Mouse (Mus musculus) MEL (cell line): ENCODE data around the gene Dydc2. TPM values are rescaled to one million over a fixed set of nuclear protein-coding genes. Genes with fewer than 3 reads are reported as not detected.

ENCODE experiments used
- DNase-seq: peaks from one replicate; pipeline ENCODE4 v3.0.0; 2011; ENCODE audit warnings: low read depth, low spot score
- H3K27ac ChIP-seq: 2 replicates; pipeline ENCODE4 v1.5.1; 2012; ENCODE audit warnings: low read depth, mild to moderate bottlenecking, control low read depth, low read length, moderate library complexity; ENCODE audit not compliant: control insufficient read depth
- H3K27me3 ChIP-seq, 2 experiments: fragments of 150-350 bp in 1 of 2; sonication (generic) in 1 of 2; 2 replicates each; pipeline ENCODE4 v1.6.1; 2012; ENCODE audit warnings: low read length in 2 of 2, mild to moderate bottlenecking in 2 of 2, improper control_type of control experiment in 1 of 2, moderate library complexity in 1 of 2; ENCODE audit not compliant: insufficient read depth in 2 of 2, control insufficient read depth in 1 of 2
- H3K36me3 ChIP-seq, 2 experiments: 2 replicates each; pipeline ENCODE4 v1.6.1; 2012 to 2014; ENCODE audit warnings: low read length in 2 of 2, improper control_type of control experiment in 1 of 2, inconsistent platforms in 1 of 2, mild to moderate bottlenecking in 1 of 2; ENCODE audit not compliant: insufficient read depth in 2 of 2, control insufficient read depth in 1 of 2
- H3K4me1 ChIP-seq, 2 experiments: fragments of 150-350 bp in 1 of 2; sonication (generic) in 1 of 2; 2 replicates each; pipeline ENCODE4 v1.6.1; 2012; ENCODE audit warnings: low read length in 2 of 2, improper control_type of control experiment in 1 of 2, mild to moderate bottlenecking in 1 of 2; ENCODE audit not compliant: insufficient read depth in 2 of 2, control insufficient read depth in 1 of 2
- H3K4me3 ChIP-seq, 2 experiments: fragments of 150-350 bp in 1 of 2; sonication (generic) in 1 of 2; 2 replicates each; pipeline ENCODE4 v1.5.1; 2012; ENCODE audit warnings: low read depth in 2 of 2, low read length in 2 of 2, mild to moderate bottlenecking in 2 of 2, moderate library complexity in 2 of 2, control low read depth in 1 of 2, improper control_type of control experiment in 1 of 2; ENCODE audit not compliant: control insufficient read depth in 1 of 2, insufficient read depth in 1 of 2
- H3K79me2 ChIP-seq: 2 replicates; pipeline ENCODE4 v1.6.1; 2012; ENCODE audit warnings: mild to moderate bottlenecking, low read length, moderate library complexity; ENCODE audit not compliant: control insufficient read depth, poor library complexity, insufficient read depth
- H3K9ac ChIP-seq: 2 replicates; pipeline ENCODE4 v1.6.1; 2012; ENCODE audit warnings: low read depth, mild to moderate bottlenecking, control low read depth, low read length, moderate library complexity; ENCODE audit not compliant: control insufficient read depth, poor library complexity, severe bottlenecking
- H3K9me3 ChIP-seq: fragments of 150-350 bp; sonication (generic); replicated peaks from 2 replicates; pipeline ENCODE4 v1.6.1; 2012; ENCODE audit warnings: mild to moderate bottlenecking, low read length, improper control_type of control experiment, moderate library complexity; ENCODE audit not compliant: insufficient read depth
- BHLHE40 ChIP-seq: IDR thresholded peaks from 2 replicates; pipeline ENCODE4 v1.6.1; 2012; ENCODE audit warnings: low read depth, mild to moderate bottlenecking, inconsistent platforms, low read length, improper control_type of control experiment, borderline replicate concordance
- CTCF ChIP-seq, 3 experiments: IDR thresholded peaks in 2 of 3; conservative IDR thresholded peaks in 1 of 3; 2 replicates each; pipeline ENCODE4 v1.5.1; 2011 to 2012; ENCODE audit warnings: low read length in 3 of 3, low read depth in 2 of 3, mild to moderate bottlenecking in 2 of 3, improper control_type of control experiment in 1 of 3, inconsistent platforms in 1 of 3, mixed read lengths in 1 of 3, moderate library complexity in 1 of 3; ENCODE audit not compliant: control insufficient read depth in 1 of 3, insufficient read depth in 1 of 3, poor library complexity in 1 of 3, severe bottlenecking in 1 of 3
- ELF1 ChIP-seq: IDR thresholded peaks from 2 replicates; pipeline ENCODE4 v1.6.1; 2014; ENCODE audit warnings: low read depth, mild to moderate bottlenecking, inconsistent platforms, low read length, improper control_type of control experiment, moderate library complexity
- EP300 ChIP-seq, 2 experiments: IDR thresholded peaks; 2 replicates each; pipeline ENCODE4 v1.6.1; 2011; ENCODE audit warnings: improper control_type of control experiment in 2 of 2, low read length in 2 of 2, low read depth in 1 of 2, mild to moderate bottlenecking in 1 of 2
- ETS1 ChIP-seq: IDR thresholded peaks from 2 replicates; pipeline ENCODE4 v1.6.1; 2012; ENCODE audit warnings: low read depth, mild to moderate bottlenecking, inconsistent platforms, low read length, improper control_type of control experiment, moderate library complexity
- GABPA ChIP-seq: IDR thresholded peaks from 2 replicates; pipeline ENCODE4 v1.6.1; 2012; ENCODE audit warnings: low read depth, mild to moderate bottlenecking, inconsistent platforms, low read length, improper control_type of control experiment, moderate library complexity
- GATA1 ChIP-seq: IDR thresholded peaks from 2 replicates; pipeline ENCODE4 v1.6.1; 2011; ENCODE audit warnings: low read depth, low read length, improper control_type of control experiment
- HCFC1 ChIP-seq: IDR thresholded peaks from 2 replicates; pipeline ENCODE4 v1.6.1; 2012; ENCODE audit warnings: low read depth, mild to moderate bottlenecking, inconsistent platforms, low read length, improper control_type of control experiment, moderate library complexity
- MAX ChIP-seq: IDR thresholded peaks from 2 replicates; pipeline ENCODE4 v1.6.1; 2011; ENCODE audit warnings: low read length, improper control_type of control experiment
- MAZ ChIP-seq: IDR thresholded peaks from 2 replicates; pipeline ENCODE4 v1.6.1; 2012; ENCODE audit warnings: low read depth, mild to moderate bottlenecking, inconsistent platforms, low read length, improper control_type of control experiment
- MXI1 ChIP-seq: IDR thresholded peaks from 2 replicates; pipeline ENCODE4 v1.6.1; 2011; ENCODE audit warnings: mild to moderate bottlenecking, low read depth, low read length, improper control_type of control experiment
- MYB ChIP-seq: IDR thresholded peaks from 2 replicates; pipeline ENCODE4 v1.6.1; 2011; ENCODE audit warnings: mild to moderate bottlenecking, low read depth, low read length, improper control_type of control experiment
- MYC ChIP-seq: IDR thresholded peaks from 2 replicates; pipeline ENCODE4 v1.6.1; 2011; ENCODE audit warnings: low read depth, mild to moderate bottlenecking, low read length, improper control_type of control experiment, moderate library complexity
- NELFE ChIP-seq: IDR thresholded peaks from 2 replicates; pipeline ENCODE4 v1.6.1; 2011; ENCODE audit warnings: low read depth, low read length, improper control_type of control experiment
- NRF1 ChIP-seq: IDR thresholded peaks from 2 replicates; pipeline ENCODE4 v1.6.1; 2014; ENCODE audit warnings: low read depth, mild to moderate bottlenecking, inconsistent platforms, low read length, improper control_type of control experiment, moderate library complexity; ENCODE audit not compliant: poor library complexity, insufficient read depth, severe bottlenecking
- POLR2AphosphoS2 ChIP-seq: IDR thresholded peaks from 2 replicates; pipeline ENCODE4 v1.6.1; 2011; ENCODE audit warnings: low read length, improper control_type of control experiment
- POLR2AphosphoS5 ChIP-seq: IDR thresholded peaks from 2 replicates; pipeline ENCODE4 v1.6.1; 2012; ENCODE audit warnings: low read depth, borderline replicate concordance, mild to moderate bottlenecking, inconsistent platforms, low read length, moderate library complexity, mixed read lengths
- RAD21 ChIP-seq: IDR thresholded peaks from 2 replicates; pipeline ENCODE4 v1.6.1; 2011; ENCODE audit warnings: mild to moderate bottlenecking, low read depth, low read length, improper control_type of control experiment
- RCOR1 ChIP-seq: IDR thresholded peaks from 2 replicates; pipeline ENCODE4 v1.6.1; 2012; ENCODE audit warnings: low read depth, mild to moderate bottlenecking, inconsistent platforms, low read length, improper control_type of control experiment
- SIN3A ChIP-seq: IDR thresholded peaks from 2 replicates; pipeline ENCODE4 v1.6.1; 2012; ENCODE audit warnings: low read length, improper control_type of control experiment, inconsistent platforms
- SMC3 ChIP-seq: IDR thresholded peaks from 2 replicates; pipeline ENCODE4 v1.6.1; 2011; ENCODE audit warnings: low read depth, low read length, improper control_type of control experiment
- TAL1 ChIP-seq: IDR thresholded peaks from 2 replicates; pipeline ENCODE4 v1.6.1; 2012; ENCODE audit warnings: mild to moderate bottlenecking, inconsistent platforms, low read length, moderate library complexity, mixed read lengths
- TCF12 ChIP-seq: IDR thresholded peaks from 2 replicates; pipeline ENCODE4 v1.6.1; 2014; ENCODE audit warnings: low read depth, mild to moderate bottlenecking, inconsistent platforms, low read length, improper control_type of control experiment, moderate library complexity
- USF1 ChIP-seq: IDR thresholded peaks from 2 replicates; pipeline ENCODE4 v1.6.1; 2014; ENCODE audit warnings: low read depth, mild to moderate bottlenecking, inconsistent platforms, low read length, improper control_type of control experiment, moderate library complexity
- USF2 ChIP-seq, 2 experiments: IDR thresholded peaks; 2 replicates each; pipeline ENCODE4 v1.6.1; 2011 to 2012; ENCODE audit warnings: improper control_type of control experiment in 2 of 2, low read length in 2 of 2, borderline replicate concordance in 1 of 2, inconsistent platforms in 1 of 2, low read depth in 1 of 2, mild to moderate bottlenecking in 1 of 2; ENCODE audit not compliant: insufficient read depth in 1 of 2
- ZC3H11A ChIP-seq: IDR thresholded peaks from 2 replicates; pipeline ENCODE4 v1.6.1; 2012; ENCODE audit warnings: low read depth, mild to moderate bottlenecking, inconsistent platforms, low read length, improper control_type of control experiment
- ZMIZ1 ChIP-seq: IDR thresholded peaks from 2 replicates; pipeline ENCODE4 v1.6.1; 2012; ENCODE audit warnings: low read depth, mild to moderate bottlenecking, inconsistent platforms, low read length, improper control_type of control experiment, moderate library complexity
- ZNF384 ChIP-seq: IDR thresholded peaks from 2 replicates; pipeline ENCODE4 v1.6.1; 2012; ENCODE audit warnings: low read depth, mild to moderate bottlenecking, inconsistent platforms, low read length, improper control_type of control experiment
- polyA plus RNA-seq, 2 experiments: library from polyadenylated mRNA; stranded (reverse) in 1 of 2; unstranded in 1 of 2; fragments of >175 nt in 1 of 2; fragments of >200 nt in 1 of 2; gene quantifications; 2 replicates each; pipeline versions ENCODE4 v1.2.1 to v1.2.4; 2012; ENCODE audit warnings: low replicate concordance in 2 of 2, low read depth in 1 of 2; ENCODE audit not compliant: insufficient read length in 2 of 2, insufficient read depth in 1 of 2, missing spikeins in 1 of 2
- total RNA-seq: library from RNA; depleted of rRNA; stranded (reverse); fragments of 300-350 nt; gene quantifications from 2 replicates; pipeline ENCODE4 v1.2.3, GENCODE M21; 2012

The Dydc2 gene
- total and polyA plus RNA-seq, 3 experiments: not detected

GRCm38 (mm10) chr14:41008138-41008537 is 60.9 kb downstream of the Dydc2 start:
- Histone ChIP-seq H3K9ac (no peak overlapping the region), H3K79me2 (no peaks in the 10 kb centered on the region; the same call in 1 of the 2 replicates), H3K4me3 (no peak overlapping the region), H3K9me3 (no peaks in the 10 kb centered on the region), H3K4me1 (peaks cover 19 to 33% of the 10 kb centered on the region in 2 experiments), H3K36me3 (peaks cover 0 to 26% of the 10 kb centered on the region in 2 experiments; a peak in 2 of 4 replicates), H3K27me3 (no peaks in the 10 kb centered on the region), H3K27ac (no peak overlapping the region)
- 0 out of 2 replicates have a peak, but pooled peaks have one; percentile 44 for TF ChIP-seq ZNF384
- 0 out of 2 replicates have a peak, but pooled peaks have one; percentile 25 for TF ChIP-seq ETS1
- TF ChIP-seq EP300 (IDR thresholded peaks at IDR 0.05; ENCODE audit: low read depth in 1 of 2, low read length in 2 of 2): no peak
- DNase-seq: peak; percentile 69

GRCm38 (mm10) chr14:41007641-41008040 is 61.4 kb downstream of the Dydc2 start:
- peak; percentile 40 for DNase-seq
- no peak overlapping the region for H3K27ac ChIP-seq
- no peaks in the 10 kb centered on the region for H3K9me3 ChIP-seq
- TF ChIP-seq POLR2AphosphoS2 (no peak), MYC (no peak), ELF1 (no peak), SMC3 (no peak), NRF1 (no peak), EP300 (IDR thresholded peaks at IDR 0.05; ENCODE audit: low read depth in 1 of 2, low read length in 2 of 2) (peak; percentile 36 to 71; a peak in 3 of 4 replicates), NELFE (no peak), BHLHE40 (no peak), SIN3A (no peak), RCOR1 (no peak), USF2 (IDR thresholded peaks at IDR 0.05; ENCODE audit: borderline replicate concordance in 1 of 2, insufficient read depth in 1 of 2, low read depth in 1 of 2, low read length in 2 of 2) (no peak), RAD21 (no peak), ZC3H11A (no peak), CTCF (IDR thresholded peaks at IDR 0.05 in 2 of 3, conservative IDR thresholded peaks at IDR 0.05 in 1 of 3; ENCODE audit: control insufficient read depth in 1 of 3, insufficient read depth in 1 of 3, low read depth in 2 of 3, low read length in 3 of 3, poor library complexity in 1 of 3, severe bottlenecking in 1 of 3) (no peak), GATA1 (peak; percentile 73), MAX (no peak; the same call in 1 of the 2 replicates), MAZ (peak; percentile 64; the same call in 1 of the 2 replicates), POLR2AphosphoS5 (no peak), TCF12 (peak; percentile 89), MXI1 (0 out of 2 replicates have a peak, but pooled peaks have one; percentile 21), USF1 (no peak), ETS1 (peak; percentile 86), TAL1 (peak; percentile 41), HCFC1 (no peak), MYB (no peak), ZMIZ1 (no peak), GABPA (no peak), ZNF384 (no peak)
- no peak overlapping the region for H3K9ac ChIP-seq
- H3K27me3 ChIP-seq: no peaks in the 10 kb centered on the region
- H3K4me3 ChIP-seq: no peak overlapping the region
- H3K4me1 ChIP-seq: peaks cover 19 to 29% of the 10 kb centered on the region in 2 experiments
- no peaks in the 10 kb centered on the region for H3K79me2 ChIP-seq
- H3K36me3 ChIP-seq: peaks cover 0 to 26% of the 10 kb centered on the region in 2 experiments; a peak in 2 of 4 replicates
